Mouse (Mus musculus) urinary bladder, postnatal 25 days (tissue): ENCODE measurements around the gene Mtrf1l.
A peak's percentile ranks its signal among the peaks of the same experiment; 100 is the strongest.

Experiments used
- DNase-seq: peaks from one replicate; pipeline ENCODE4 v3.0.0; 2022; ENCODE audit warnings: low spot score

Mtrf1l gene

DNA sequence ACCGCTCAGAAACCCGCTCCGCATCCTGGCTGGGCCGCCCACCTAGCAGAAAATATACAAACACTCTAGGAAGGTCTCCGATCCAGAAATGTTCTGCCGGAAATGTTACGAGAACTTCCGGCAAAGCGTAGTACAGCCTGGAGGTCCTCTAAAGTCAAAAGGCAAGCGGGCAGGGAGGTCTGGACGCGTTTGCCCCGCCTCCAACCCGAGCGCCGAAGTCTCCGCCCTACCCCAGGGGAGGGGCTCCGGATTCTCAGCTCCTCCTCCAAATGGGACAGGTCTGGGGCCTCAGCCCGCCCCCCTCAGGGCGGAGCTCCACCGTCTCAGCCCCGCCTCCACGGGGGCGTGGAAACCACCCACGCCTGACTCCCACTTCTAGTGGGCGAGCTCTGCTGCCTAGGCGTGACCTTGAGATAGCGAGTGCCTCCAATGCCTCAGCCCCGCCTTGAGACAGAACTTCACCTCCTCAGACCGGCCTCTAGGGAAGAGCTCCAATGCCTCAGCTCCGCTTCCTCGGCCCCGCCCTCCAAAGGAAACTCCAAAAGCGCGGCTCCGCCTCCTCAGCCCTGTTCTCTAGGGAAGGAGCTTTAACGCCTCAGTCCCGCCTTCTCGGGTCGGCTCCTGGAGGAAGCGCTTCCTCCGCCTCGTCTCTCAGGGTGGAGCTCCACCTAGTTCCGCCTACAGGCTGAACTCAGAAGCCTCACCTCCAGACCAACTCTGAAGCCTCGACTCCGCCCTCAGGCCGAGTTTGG lies at the start of gene Mtrf1l:
Gene Mtrf1l, minus strand, starts transcription at position 171 of the 752 bp plus-strand sequence.
- peak; percentile 95 for DNase-seq

DNA sequence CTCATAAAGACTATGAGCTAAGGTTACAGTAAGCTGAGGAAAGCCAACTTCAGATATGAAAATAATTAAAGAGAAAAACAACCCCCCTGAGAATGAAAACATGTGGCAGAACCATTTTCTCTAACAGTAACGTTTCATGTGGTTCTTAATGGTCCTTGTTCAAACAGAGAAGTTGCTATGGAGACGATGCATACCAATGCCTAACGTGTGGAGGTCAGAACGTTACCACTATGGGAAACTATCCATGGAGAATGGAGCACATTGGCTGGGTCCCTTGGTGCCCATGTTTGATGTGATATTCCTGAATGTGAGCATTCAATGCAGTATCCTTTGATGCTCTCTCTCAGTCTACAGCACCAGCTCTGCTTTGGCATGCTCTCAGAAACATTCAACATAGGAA lies 47.4 kb upstream of the Mtrf1l start:
- DNase-seq: no peak

DNA sequence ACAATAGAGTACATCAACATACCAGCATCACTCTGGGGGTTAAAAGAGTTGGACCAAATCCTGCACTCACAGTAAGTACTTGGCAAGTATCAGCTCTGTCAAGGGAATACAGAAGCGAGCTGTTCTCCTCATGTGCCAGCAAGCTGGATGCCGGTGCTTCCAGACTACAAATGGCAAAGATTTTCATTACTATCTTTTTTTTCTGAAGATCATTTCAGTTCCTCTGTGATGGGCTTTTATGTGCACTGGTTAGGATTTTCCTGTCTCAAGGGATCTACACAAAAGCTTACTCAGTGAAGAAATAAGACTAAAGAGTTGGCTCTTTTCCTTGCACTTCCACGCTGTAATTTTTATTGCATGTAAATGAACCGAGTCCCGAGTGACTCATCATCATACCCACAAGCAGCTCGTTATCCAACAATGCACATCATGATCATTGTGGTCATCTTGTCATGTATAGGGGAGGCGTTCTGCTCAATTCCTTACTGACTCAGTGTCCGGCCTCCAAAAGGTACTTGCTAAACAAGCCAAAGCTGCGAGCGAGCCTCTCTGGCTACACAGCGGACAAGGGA lies 44.4 kb upstream of the Mtrf1l start:
- no peak for DNase-seq

DNA sequence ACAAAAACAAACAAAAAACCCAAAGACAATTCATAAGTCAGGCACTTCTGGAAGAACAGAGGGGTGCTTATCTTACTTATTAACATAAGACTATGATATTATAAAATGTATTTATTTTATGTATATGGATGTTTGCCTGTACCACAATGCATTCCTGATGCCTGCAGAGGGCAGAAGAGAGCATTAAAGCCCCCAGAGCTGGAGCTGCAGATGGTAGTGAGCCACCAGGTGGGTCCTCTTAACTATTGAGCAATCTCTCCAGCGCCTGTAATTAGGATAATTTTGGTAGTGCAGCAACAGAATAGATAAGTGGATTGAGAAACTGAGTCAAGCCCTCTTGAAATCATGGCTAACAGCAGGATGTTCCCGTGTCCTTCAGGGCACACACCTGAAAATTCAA lies 42.3 kb upstream of the Mtrf1l start:
- DNase-seq: no peak

DNA sequence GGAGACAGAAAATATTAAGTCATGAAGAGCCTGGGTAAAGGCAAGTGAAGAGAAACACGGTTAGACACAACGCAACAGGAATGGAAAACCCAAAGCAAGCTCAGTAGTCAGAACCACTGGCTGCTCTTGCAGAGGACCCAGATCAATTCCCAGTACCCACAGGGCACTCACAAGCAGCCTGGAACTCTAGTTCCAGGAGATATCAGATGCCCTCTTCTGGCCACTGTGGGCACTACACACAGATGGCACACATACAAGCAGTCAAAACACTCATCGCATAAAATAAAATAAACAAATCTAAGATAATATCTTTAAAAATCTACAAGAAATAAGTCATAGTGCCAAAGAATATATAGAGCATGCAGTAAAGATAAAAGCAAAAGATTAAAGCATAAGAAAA lies 39.0 kb upstream of the Mtrf1l start:
- no peak for DNase-seq

DNA sequence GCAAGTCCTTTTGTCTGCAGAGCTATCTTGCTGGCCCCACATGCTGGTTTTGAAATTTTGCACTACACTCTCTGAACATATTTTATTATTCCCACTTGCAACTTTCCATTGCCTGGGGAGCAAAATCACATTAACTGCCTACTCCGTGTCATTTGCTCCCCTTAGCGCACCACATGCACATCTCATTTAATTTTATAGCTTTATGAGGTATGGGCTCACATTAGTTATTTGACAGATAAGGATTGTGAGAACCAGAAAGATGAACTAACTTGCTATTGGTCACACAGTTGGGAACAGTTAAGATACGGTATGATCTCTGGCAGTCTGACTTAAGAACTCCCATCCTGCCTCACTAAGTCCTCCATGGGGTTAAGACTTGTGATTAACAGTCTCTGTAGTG lies 37.1 kb upstream of the Mtrf1l start:
- no peak for DNase-seq

DNA sequence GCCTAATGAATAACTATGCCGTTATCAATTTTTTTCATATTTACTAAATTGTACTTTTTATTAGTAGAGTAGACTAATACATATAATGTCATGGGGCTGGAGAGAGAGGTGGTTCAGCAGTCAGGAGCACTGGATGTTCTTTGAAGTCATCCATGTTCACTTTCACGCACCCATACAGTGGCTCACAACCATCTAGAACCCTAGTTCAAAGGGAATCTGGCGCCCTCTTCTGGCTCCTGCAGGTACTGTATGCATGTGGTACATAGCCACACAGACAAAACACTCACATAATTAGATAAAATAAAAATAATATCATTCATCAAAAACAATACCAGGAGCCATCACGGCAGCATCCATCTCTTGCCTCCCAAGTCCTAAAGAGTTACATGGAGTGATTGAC lies 36.0 kb upstream of the Mtrf1l start:
- no peak for DNase-seq

DNA sequence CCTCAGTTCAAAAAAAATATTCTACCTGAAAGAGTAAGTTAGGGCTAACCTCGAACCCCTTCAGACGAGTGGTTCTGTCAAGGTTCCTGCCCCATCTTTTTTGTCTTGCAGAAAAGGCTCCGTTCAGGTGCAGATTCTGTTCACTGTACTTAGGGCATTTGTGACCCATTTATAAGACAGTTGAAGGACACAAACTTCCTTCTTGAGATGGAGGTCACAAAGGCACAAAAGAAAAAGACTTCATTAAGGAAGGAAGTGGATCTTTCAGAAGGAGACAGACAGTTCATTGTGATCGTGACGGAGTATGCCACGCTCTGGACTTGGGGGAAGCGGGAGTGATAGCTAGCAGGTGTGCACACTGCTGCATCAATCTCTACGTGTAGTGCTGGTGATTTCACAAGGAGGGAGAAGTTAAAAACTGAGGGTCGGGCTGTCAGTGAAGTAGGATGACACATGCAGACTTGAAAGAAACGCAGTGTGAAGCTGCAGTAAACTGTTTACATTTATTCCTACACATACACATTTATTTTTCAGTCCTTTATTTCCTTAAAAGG lies 34.4 kb upstream of the Mtrf1l start:
- no peak for DNase-seq

DNA sequence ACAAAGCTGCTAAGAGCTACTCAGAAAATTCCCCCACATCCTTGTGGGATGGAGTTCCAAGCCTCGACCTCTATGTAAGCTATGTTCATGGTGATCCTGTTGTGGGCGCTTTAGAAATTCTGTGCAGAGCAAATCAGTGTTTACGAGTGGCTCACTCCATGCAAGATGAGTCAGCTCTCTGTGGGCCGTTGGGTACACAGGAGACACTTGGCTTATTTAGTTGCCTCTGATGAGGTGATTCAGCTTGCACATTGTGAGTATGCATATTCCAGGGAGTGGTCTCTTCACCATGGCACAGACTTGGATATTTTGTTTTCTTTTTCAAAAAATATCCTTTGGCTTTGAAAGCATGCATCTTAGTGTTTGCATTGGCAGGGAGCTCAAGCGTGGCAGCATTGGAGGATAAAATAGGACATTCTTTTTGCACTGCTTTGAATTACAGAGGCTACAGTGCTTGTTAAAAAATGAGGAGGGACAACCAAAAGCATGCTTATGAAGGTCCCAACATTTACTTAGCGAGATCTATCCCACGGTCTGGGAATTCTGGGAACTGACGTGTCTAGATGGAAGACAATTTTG lies 29.7 kb upstream of the Mtrf1l start:
- no peak for DNase-seq

DNA sequence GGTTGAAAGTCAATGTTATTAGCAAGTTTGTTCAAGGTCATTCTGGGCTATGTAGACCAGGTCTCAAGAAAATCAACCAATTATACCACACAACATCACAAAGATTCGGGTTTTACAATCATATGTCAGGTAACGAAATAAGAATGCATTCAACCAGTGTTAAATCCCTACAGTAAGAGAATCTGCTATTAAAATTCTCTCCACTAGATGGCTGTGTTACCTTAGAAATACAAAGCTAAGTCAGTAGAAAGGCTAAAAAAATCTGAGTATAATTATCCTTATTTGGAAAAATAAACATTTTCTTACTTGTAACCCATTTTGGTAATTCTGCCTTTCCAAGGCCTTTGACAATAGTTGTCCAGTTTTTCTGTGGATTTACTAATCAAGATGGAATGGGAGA lies 23.2 kb upstream of the Mtrf1l start:
- DNase-seq: no peak

DNA sequence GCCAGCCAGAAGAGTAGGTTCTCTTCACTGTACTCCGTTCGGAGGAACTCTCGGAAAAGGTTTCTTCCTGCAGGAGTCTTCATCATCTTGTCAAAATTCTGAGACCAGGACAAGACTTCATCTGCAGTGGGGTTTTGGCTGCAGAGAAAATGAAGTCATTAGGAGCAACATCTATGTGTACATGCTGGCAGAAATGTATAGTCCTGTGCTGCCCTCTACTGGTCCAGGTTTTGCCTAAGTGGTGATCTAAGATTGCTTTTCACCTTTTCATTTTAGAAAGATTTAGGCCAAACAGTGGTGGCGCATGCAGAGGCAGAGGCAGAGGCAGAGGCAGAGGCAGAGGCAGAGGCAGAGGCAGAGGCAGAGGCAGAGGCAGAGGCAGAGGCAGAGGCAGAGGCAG lies 17.7 kb upstream of the Mtrf1l start:
- DNase-seq: peak; percentile 33

DNA sequence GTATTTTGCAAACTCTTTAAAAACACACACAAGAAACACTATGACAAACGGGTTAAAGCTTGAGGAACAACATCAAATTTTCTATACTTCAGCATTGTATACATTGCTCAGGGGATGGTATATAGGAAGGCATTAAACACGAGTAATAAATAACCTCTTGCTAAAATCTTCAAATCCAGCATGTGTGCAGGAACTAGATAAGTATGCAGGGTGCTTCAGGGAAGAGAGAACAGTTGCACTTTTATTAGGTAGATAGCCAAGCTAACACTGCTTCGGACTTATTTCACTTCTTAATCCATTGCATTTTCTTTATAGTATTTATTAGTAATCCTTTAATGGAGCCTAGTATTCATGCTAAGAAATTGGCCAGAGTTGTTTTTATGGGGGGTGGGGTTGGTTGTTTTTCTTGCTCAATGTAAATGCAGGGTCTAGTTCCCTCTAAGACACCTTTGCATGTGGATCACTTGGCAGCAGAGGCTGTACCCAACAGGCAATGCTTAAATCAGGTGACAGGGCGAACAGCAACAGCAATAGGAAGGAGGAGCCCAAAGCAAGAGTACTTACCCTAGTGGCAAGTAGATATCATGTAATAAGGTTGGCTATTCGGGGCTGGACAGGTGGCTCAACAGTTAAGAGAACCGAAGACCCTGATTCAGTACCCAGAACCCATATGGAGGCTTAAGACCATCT lies 2.8 kb upstream of the Mtrf1l start:
- DNase-seq: no peak

DNA sequence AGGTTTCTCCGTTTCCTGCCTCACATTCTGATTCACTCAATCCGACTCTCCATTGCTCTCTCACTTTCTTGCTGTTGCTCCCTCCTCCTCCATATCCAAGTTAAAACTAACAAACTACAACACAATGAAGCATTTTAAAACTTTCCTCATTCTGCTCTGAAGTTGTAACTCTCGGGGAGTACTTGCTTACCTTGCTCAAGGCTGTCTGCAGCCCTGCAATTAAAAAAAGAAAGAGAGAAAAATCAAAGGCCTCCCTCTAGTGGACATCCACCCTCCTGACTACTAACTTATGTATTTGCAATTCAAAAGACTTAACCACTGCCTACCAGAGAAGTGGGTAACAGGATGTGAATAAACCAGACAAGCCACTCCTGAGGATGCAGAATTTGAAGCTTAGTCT lies 1.1 kb upstream of the Mtrf1l start:
- DNase-seq: no peak

DNA sequence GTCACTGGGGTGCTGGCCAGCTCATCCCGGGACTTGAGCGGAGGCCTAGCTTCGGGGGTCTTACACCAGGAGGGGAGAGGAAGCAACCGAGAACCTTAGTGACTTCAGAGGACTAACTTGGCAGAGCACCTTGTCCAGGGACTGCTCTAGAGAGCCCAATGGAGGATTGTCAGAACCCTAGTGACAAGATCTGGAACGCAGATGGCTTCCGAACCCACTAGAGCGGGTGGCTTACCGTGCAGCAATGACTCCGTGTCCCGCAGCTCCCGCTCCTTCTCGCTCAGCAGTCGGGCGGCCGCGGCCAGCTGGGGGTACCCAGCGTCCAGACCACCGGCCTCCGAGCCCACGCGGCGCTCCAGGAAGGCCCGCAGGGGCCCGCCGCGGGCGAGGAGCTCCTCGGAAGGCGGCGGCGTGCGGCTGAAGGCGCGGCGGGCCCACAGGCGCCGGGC lies 395 bp downstream of the Mtrf1l start:
- DNase-seq: no peak

DNA sequence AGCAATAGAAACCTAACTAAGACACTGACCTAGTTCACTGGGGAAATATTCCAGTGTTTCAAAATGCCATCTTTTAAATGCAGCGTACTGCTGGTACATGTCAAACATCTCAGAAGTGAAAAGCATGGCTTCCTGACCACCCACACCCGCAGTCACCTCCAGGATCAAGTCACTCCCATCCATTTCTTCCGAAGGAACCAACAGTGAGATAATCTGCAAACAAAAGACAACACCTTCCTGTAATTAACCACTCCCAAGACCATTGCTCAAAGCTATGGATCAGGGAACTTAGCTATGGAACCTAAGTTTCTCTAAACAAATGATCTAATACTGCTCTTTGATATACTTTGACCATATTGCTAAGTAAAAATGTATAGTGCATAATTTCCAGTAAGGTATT lies 4.9 kb downstream of the Mtrf1l start:
- no peak for DNase-seq

DNA sequence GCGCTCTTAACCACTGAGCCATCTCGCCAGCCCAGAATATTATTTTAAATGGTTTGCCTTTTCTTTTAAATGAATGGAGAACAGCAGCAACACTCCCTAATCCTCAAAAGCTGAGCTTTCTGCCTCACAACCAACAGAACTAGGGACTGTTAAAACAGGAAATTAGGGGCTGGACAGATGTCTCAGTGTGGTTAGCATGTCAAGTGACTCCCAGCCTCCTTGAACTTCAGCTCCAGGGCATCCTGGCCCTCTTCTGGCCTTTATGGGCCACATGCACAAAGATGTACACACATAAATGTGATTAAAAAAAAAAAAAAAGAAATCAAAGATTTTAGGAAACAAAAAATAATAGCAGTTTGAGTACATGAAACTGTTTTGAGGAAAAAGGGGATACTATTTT lies 7.7 kb downstream of the Mtrf1l start:
- no peak for DNase-seq

DNA sequence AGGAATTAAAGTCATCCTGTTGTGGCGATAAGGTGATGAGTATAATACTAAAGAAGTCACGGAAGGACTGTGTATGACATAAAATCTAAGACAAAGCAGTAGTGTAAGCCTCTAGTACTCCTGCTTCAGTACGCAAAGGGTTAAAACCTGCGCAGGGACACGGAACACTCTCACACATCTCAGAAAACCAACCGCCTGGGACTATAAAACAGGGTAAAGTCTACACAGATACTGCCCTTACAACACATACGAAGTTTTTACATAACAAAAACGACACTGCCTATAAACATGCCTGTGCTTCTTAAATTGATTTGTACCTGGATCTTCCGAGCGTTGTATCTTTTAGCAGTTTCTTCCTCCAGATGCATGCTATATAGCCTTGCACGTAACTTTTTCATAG lies 10.0 kb downstream of the Mtrf1l start:
- DNase-seq: no peak

DNA sequence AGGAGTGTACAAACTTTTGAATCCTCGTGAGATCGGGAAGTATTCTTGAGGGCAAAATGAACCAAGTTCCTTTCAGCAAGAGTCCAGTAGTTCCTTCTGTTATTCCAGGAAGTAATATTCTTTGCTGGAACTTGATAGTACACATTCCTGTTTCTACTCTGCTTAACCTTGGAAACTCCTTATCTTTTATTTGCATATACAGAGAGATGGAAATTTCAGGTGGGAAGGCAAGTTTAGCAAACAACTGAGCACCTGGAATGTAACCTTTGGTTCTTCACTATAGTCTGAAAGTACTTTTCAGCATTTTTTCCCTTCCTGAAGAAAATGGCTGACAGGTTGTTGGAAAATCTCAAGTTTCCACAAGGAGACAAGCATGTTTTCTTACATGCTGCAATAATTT lies 16.0 kb downstream of the Mtrf1l start:
- DNase-seq: no peak

DNA sequence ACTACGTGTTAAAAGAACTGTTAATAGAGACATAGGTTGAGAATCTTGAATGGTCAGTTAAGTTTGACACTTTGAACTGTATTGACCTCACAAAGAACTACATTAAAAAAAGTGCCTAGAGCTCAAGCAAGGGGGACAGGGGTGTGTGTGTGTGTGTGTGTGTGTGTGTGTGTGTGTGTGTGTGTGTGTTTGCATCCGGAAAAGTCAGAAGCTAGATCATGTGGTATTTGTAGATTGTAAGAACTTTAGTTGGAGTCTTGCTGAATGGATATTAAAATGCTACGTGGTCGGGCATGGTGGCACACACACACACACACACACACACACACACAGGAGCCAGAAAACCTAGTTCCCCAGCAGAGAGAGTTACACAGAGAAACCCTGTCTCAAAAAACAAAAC lies 16.7 kb downstream of the Mtrf1l start:
- DNase-seq: no peak

DNA sequence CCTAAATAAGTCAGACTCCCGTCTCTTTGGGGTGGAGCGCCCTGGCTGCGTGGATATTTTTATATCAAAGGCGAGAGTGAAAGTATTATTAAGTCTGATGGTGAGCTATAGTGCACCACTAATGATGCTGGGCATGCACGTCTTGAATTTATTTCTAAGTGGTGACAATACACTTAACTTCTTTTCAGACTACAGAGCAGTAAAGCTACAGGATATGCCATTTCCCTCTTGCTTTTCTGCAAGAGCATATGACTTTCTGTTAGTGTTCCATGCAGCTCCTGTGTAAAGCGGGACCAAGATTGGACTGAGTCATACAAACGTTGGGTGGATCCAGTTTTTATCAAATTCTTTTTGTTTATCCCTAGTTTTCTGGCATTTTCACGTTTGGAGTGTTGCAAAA lies 17.3 kb downstream of the Mtrf1l start:
- DNase-seq: peak; percentile 8

DNA sequence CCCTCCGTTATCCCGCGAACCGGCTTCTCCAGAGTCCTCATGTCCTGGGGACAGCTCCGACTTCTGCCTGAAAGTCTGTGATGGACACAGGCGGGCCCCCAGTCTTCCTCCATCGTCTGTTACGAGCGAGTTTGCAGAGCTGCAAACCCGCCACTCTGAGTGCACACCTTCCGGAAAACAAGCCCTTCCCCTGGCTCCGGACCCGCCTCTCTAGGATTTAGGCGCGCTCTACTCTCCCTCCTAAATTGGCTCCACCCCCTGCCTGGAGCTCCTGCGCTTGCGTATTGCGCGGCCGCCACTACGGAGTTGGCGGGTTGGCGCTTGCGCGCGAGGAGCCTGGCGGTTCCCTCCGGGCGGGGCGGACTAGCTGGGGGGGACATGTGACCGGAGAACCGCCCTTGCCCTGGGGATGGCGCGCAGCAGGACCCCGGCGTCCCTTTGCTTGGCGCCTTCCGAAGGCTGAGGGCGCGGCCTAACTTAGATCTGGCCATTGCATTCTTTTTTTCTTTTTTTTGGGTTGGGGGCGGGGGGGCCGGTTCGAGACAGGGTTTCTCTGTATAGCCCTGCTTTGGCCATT lies 17.9 kb downstream of the Mtrf1l start:
- DNase-seq: peak; percentile 91

DNA sequence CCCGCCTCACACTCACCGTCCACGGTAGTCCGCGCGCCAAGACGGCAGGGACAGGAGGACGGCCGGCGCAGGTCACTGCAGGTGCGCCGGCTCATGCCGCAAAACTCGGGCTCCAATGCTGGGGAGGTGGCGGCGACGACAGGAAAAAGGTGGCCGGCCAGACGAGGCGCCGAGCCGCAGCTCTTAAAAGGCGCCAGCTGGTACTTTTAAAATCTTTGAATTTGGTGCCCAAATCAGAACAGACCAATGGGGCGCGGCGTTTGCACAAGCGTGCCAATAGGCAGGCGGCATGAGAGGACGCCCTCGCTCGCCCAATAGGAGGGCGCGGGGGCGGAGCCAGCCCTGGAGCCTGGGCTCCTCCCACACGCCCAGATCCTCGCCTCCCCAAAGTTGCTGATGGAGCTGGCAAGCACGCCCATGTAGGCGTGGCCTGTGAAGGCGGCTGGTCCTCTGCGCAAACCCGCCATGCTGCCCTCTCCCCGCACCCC lies 18.4 kb downstream of the Mtrf1l start, which contains the start of gene Fbxo5:
Gene Fbxo5, minus strand, starts transcription at position 358 of the 488 bp plus-strand sequence.
- peak; percentile 94 for DNase-seq
